Mouse (Mus musculus) E14TG2a.4 (cell line): ENCODE measurements at regions not wholly inside any gene's neighbourhood (a gene's known extent, or its start where the extent isn't known, plus 50 kb on each side); places are given as distances from the start of the nearest gene placed in this dataset.

Experiments
- CTCF ChIP-seq: conservative IDR thresholded peaks from 2 replicates; pipeline ENCODE4 v1.5.1; 2014; ENCODE audit warnings: low read length
- POU5F1 ChIP-seq: IDR thresholded peaks from 2 replicates; pipeline ENCODE4 v1.6.1; 2014; ENCODE audit warnings: low read length, borderline replicate concordance

DNA sequence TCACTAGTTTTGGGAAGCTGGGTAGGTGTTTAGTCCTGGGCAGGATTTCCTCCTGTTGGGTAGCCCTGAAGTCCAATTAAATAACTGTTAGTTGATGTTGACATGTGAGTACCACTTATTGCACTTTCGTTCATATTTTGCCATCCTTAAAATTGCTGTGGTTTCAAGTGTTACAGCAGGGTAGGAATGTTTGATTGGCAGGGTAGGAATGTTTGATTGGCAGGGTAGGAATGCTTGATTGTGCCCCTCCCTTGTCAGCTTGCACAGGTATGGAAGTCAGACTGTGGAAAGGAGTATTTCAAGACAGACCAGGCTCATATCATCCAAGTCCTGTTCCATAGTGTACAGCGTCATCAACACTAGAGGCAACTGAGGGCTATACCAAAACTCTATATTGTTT, 745.6 kb upstream of the Frg1 start:
- no peak for TF ChIP-seq CTCF
- TF ChIP-seq POU5F1: no peak
